Mouse (Mus musculus) embryonic facial prominence, embryonic 11.5 days (tissue): Measurements from ENCODE around the gene Cdc6. TPM values are rescaled to one million over a fixed set of nuclear protein-coding genes. Genes with fewer than 3 reads are reported as not detected.

ENCODE experiments used
- ATAC-seq: fragments of 200-750 bp; cut with Nextera tagmentation; replicated peaks from 2 replicates; pipeline ENCODE4 v1.8.0; 2017; ENCODE audit warnings: low read depth; ENCODE audit not compliant: insufficient number of reproducible peaks, low FRiP score, low TSS enrichment
- DNase-seq: peaks from one replicate; pipeline ENCODE4 v3.0.0-alpha.2; 2015; ENCODE audit warnings: low spot score
- H3K27ac ChIP-seq: fragments of 300-500 bp; sonication (generic); replicated peaks from 2 replicates; pipeline ENCODE4 v1.5.1; 2014; ENCODE audit warnings: mild to moderate bottlenecking, low read depth, low read length, control low read depth
- H3K27me3 ChIP-seq: fragments of 300-500 bp; sonication (generic); 2 replicates; pipeline ENCODE4 v1.6.1; 2014; ENCODE audit warnings: mild to moderate bottlenecking, low read length, moderate library complexity, mixed read lengths; ENCODE audit not compliant: control insufficient read depth, insufficient read depth
- H3K36me3 ChIP-seq: fragments of 300-500 bp; sonication (generic); replicated peaks from 2 replicates; pipeline ENCODE4 v1.6.1; 2014; ENCODE audit warnings: low read depth, mild to moderate bottlenecking, low read length, moderate library complexity, mixed read lengths; ENCODE audit not compliant: control insufficient read depth, insufficient read depth
- H3K4me1 ChIP-seq: fragments of 300-500 bp; sonication (generic); 2 replicates; pipeline ENCODE4 v1.6.1; 2014; ENCODE audit warnings: low read length, mixed read lengths; ENCODE audit not compliant: control insufficient read depth, insufficient read depth
- H3K4me2 ChIP-seq: fragments of 300-500 bp; sonication (generic); 2 replicates; pipeline ENCODE4 v1.6.1; 2014; ENCODE audit warnings: low read depth, mild to moderate bottlenecking, control low read depth, low read length, moderate library complexity
- H3K4me3 ChIP-seq: fragments of 300-500 bp; sonication (generic); 2 replicates; pipeline ENCODE4 v1.5.1; 2014; ENCODE audit warnings: low read depth, low read length, control low read depth
- H3K9ac ChIP-seq: fragments of 300-500 bp; sonication (generic); replicated peaks from 2 replicates; pipeline ENCODE4 v1.6.1; 2014; ENCODE audit warnings: mild to moderate bottlenecking, control low read depth, low read length
- H3K9me3 ChIP-seq: fragments of 300-500 bp; sonication (generic); replicated peaks from 2 replicates; pipeline ENCODE4 v1.6.1; 2016; ENCODE audit warnings: mild to moderate bottlenecking, low read length, inconsistent platforms, mixed read lengths; ENCODE audit not compliant: control insufficient read depth
- WGBS: fragments of 180-500 bp; shearing (Covaris S2); extraction: QIAGEN DNeasy Blood & Tissue Kit; methylation state at CpG from one replicate; pipeline ENCODE4 v1.1.7; 2014; 5-methylcytosine and 5-hydroxymethylcytosine counted together
- polyA plus RNA-seq: library from polyadenylated mRNA; unstranded; fragments of >200 nt; fragmentation: Nextera tagmentation; extraction: Ambion mirVana; gene quantifications from 2 replicates; pipeline ENCODE4 v1.2.1, GENCODE M21; 2014

Cdc6 gene
- polyA plus RNA-seq, 1 experiment from 2014 or later, result 57.1 TPM

DNA sequence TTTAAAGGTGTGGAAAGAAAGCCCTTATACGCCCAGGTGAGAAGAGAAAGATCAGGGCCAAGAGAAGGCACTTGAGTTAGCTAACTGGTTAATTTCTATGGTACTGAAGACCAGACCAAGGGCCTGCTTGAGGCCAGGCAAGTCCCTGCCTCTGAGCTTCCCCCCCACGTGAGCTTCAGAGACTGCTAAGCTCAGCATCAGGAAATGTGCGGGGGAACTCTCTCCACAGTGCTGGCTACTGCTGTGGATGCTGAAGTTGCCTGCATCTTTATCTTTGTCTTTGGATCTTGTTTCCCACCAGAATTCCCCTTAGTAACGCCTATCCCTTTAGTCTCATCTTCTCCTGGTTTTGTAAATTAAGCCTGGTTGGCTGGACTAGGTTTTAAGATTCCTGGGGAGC, 36.2 kb upstream of the Cdc6 start:
- H3K27ac ChIP-seq, result no peak overlapping the region
- no peak overlapping the region for H3K4me2 ChIP-seq
- no peak overlapping the region for H3K9ac ChIP-seq
- no peak for DNase-seq
- H3K4me3 ChIP-seq, result no peak overlapping the region
- no peaks in the 10 kb centered on the region; the same call in none of the 2 replicates for H3K36me3 ChIP-seq
- WGBS, result 61% methylated on average over 4 of the region's 4 CpGs
- ATAC-seq, result no peak
- H3K9me3 ChIP-seq, result no peaks in the 10 kb centered on the region
- H3K4me1 ChIP-seq, result no peaks in the 10 kb centered on the region
- no peaks in the 10 kb centered on the region for H3K27me3 ChIP-seq

- WGBS, result 56% methylated on average over 4 of the region's 4 CpGs
These were observed 35.6 kb upstream of the Cdc6 start for GRCm38 (mm10) chr11:98872040-98872439.

GRCm38 (mm10) chr11:98873900-98874299, 33.7 kb upstream of the Cdc6 start:
- Histone ChIP-seq H3K27me3 (no peaks in the 10 kb centered on the region), H3K9ac (no peak overlapping the region), H3K9me3 (no peaks in the 10 kb centered on the region), H3K36me3 (no peaks in the 10 kb centered on the region; the same call in none of the 2 replicates), H3K4me2 (no peak overlapping the region), H3K4me1 (peaks cover 3% of the 10 kb centered on the region), H3K27ac (no peak overlapping the region), H3K4me3 (no peak overlapping the region)
- 94% methylated on average over 9 of the region's 9 CpGs for WGBS
- ATAC-seq (no peak), DNase-seq (no peak)

More at GRCm38 (mm10) chr11:98872040-98872439, 35.6 kb upstream of the Cdc6 start:
- DNase-seq, result peak; percentile 59
- no peak overlapping the region for H3K27ac ChIP-seq
- H3K36me3 ChIP-seq, result no peaks in the 10 kb centered on the region; the same call in none of the 2 replicates
- no peak overlapping the region for H3K4me2 ChIP-seq
- H3K4me3 ChIP-seq, result no peak overlapping the region
- H3K4me1 ChIP-seq, result no peaks in the 10 kb centered on the region
- ATAC-seq, result no peak
- H3K9me3 ChIP-seq, result no peaks in the 10 kb centered on the region
- H3K9ac ChIP-seq, result no peak overlapping the region
- no peaks in the 10 kb centered on the region for H3K27me3 ChIP-seq

DNA sequence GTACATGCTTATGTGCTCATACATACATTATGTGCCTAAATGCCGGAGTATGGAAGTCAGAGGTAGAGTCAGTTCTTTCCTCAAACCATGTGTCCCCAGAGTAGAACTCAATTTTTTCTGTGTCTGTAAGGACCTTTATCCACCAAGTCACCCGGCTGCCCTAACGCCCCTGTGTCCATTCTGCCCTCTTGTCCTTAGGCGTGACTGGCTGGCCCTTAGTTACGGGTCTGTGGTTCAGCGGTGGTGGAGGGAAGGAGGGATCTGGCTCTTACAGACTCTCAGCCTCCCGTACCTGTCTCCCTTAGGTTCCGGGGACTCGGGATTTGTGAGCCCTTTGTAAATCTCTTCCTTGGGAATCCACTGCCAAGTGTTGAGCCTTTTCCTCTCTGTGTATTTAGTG, 30.6 kb upstream of the Cdc6 start:
- WGBS, result 84% methylated on average over 9 of the region's 9 CpGs
- ATAC-seq (no peak), DNase-seq (no peak)
- Histone ChIP-seq H3K9ac (no peak overlapping the region), H3K27ac (no peak overlapping the region), H3K36me3 (no peaks in the 10 kb centered on the region; the same call in none of the 2 replicates), H3K4me3 (no peak overlapping the region), H3K4me2 (no peak overlapping the region), H3K9me3 (no peaks in the 10 kb centered on the region), H3K27me3 (no peaks in the 10 kb centered on the region), H3K4me1 (peaks cover 3% of the 10 kb centered on the region)

DNA sequence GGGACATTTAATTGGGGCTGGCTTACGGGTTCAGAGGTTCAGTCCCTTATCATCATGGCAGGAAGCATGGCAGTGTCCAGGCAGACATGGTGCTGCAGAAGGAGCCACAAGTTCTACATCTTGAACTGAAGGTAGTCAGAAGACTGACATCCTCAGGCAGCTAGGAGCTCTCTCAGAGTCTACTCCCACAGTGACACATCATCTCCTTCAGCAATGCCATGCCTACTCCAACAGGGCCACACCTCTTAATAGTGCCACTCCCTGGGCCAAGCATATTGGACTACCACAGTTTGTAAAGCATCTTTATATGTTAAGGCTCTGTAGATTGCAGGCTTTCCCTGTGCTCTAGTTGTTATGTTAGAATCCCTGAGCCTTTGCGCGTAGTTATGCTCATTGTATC, 19.9 kb upstream of the Cdc6 start:
- H3K27ac ChIP-seq, result no peak overlapping the region
- ATAC-seq, result no peak
- H3K4me1 ChIP-seq, result no peaks in the 10 kb centered on the region
- no peak overlapping the region for H3K9ac ChIP-seq
- H3K4me3 ChIP-seq, result no peak overlapping the region
- no peaks in the 10 kb centered on the region for H3K27me3 ChIP-seq
- H3K9me3 ChIP-seq, result no peaks in the 10 kb centered on the region
- peaks cover 17% of the 10 kb centered on the region for H3K36me3 ChIP-seq
- DNase-seq, result no peak
- no peak overlapping the region for H3K4me2 ChIP-seq
- 100% methylated on average over 3 of the region's 3 CpGs for WGBS

GRCm38 (mm10) chr11:98889077-98889476, 18.5 kb upstream of the Cdc6 start:
- no peak overlapping the region for H3K4me2 ChIP-seq
- DNase-seq (no peak), ATAC-seq (no peak)
- H3K4me3 ChIP-seq, result no peak overlapping the region
- H3K27ac ChIP-seq, result no peak overlapping the region
- H3K4me1 ChIP-seq, result no peaks in the 10 kb centered on the region
- 97% methylated on average over 4 of the region's 4 CpGs for WGBS
- no peak overlapping the region for H3K9ac ChIP-seq
- no peaks in the 10 kb centered on the region for H3K27me3 ChIP-seq
- H3K9me3 ChIP-seq, result no peaks in the 10 kb centered on the region
- peaks cover 25% of the 10 kb centered on the region for H3K36me3 ChIP-seq

- DNase-seq, result no peak
- Histone ChIP-seq H3K9me3 (no peaks in the 10 kb centered on the region), H3K27ac (no peak overlapping the region), H3K4me3 (no peak overlapping the region), H3K36me3 (peaks cover 25% of the 10 kb centered on the region), H3K4me1 (no peaks in the 10 kb centered on the region), H3K9ac (no peak overlapping the region), H3K27me3 (no peaks in the 10 kb centered on the region), H3K4me2 (no peak overlapping the region)
- ATAC-seq, result no peak
- 93% methylated on average over 5 of the region's 5 CpGs for WGBS
These were observed 17.6 kb upstream of the Cdc6 start for GRCm38 (mm10) chr11:98889977-98890376.

GRCm38 (mm10) chr11:98892426-98892825, 15.2 kb upstream of the Cdc6 start:
- no peak overlapping the region for H3K27ac ChIP-seq

More at GRCm38 (mm10) chr11:98892426-98892825, 15.2 kb upstream of the Cdc6 start:
- no peaks in the 10 kb centered on the region for H3K27me3 ChIP-seq
- DNase-seq, result no peak
- H3K4me3 ChIP-seq, result no peak overlapping the region
- H3K4me2 ChIP-seq, result no peak overlapping the region
- no peaks in the 10 kb centered on the region for H3K4me1 ChIP-seq
- H3K36me3 ChIP-seq, result peaks cover 22% of the 10 kb centered on the region
- ATAC-seq, result 0 out of 2 replicates have a peak, but pooled peaks have one; percentile 3
- WGBS, result 49% methylated on average over 5 of the region's 5 CpGs
- H3K9ac ChIP-seq, result no peak overlapping the region
- no peaks in the 10 kb centered on the region for H3K9me3 ChIP-seq
